7 mouse cellular contexts compared by ENCODE assay signal in the genomic region with DNA sequence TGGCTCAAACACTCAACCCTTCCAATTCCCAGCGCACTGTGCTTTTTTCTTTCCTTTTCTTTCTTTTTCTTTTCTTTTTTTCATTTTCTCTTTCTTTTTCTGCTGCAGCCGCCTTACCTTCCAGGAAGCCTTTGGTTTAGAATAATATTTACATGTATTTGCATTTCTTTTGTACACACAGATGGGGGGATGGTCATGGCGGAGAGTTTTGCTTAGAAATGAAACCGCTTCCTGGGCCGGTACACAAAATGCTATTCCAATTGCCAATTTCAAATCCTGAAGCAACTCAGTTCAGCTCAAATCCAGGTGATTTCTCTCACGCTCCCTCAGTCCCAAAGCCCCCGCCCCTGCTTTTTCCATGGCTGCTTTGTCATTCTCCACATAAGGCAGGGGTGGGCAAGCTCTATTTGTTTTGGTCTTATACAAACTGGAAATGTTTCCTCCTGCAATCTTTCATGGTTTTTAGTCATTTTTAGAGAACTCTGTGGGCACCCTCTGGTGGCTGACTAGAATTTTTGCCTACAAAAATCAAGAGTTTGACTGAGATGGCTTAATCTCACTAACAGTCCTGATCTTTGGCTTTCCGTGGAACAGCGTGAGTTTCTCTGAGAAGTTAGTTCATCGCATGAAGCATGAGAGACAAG.
DNase-seq lines count a peak whose midpoint lies in the region; ATAC-seq and TF ChIP-seq lines count a peak whose summit lies in the region.

No protein-coding gene starts in this region.

- H3K27ac ChIP-seq in neural tube, embryonic 13.5 days (replicated peaks) = no peak overlapping the region
- no peak overlapping the region for H3K27ac ChIP-seq in hindbrain, postnatal 0 days
- no peak overlapping the region for H3K27ac ChIP-seq in left cerebral cortex, adult 2 months

- no peaks in the 10 kb centered on the region for H3K27me3 ChIP-seq in neural tube, embryonic 13.5 days
- no peaks in the 10 kb centered on the region for H3K27me3 ChIP-seq in hindbrain, postnatal 0 days (ENCODE audit: insufficient read depth, low read length)

- 58% methylated on average over 10 of the region's 10 CpGs for WGBS in neural tube, embryonic 13.5 days
- WGBS in hindbrain, postnatal 0 days = 45% methylated on average over 10 of the region's 10 CpGs

- H3K9me3 ChIP-seq in neural tube, embryonic 13.5 days = no peaks in the 10 kb centered on the region
- no peaks in the 10 kb centered on the region for H3K9me3 ChIP-seq in hindbrain, postnatal 0 days (ENCODE audit: low read length)

- intact Hi-C loops in left cerebral cortex, adult 2 months (cut with DNase I) = loop anchor here (1.0 to 2.0 kb wide), 4 partner anchors 136 to 254 kb away; a partner anchor contains a TSS

- H3K4me1 ChIP-seq in neural tube, embryonic 13.5 days (replicated peaks) = peaks cover 34% of the 10 kb centered on the region
- no peaks in the 10 kb centered on the region for H3K4me1 ChIP-seq in hindbrain, postnatal 0 days (ENCODE audit: insufficient read depth, low read length)

- no peak for DNase-seq in neural tube, embryonic 10.5 days (ENCODE audit: extremely low spot score, low spot score)
- DNase-seq in embryo, embryonic 9.5 days (ENCODE audit: extremely low spot score) = peak; percentile 16
- DNase-seq in hindbrain, postnatal 0 days (ENCODE audit: low spot score) = peak; percentile 77
- DNase-seq in left cerebral cortex, adult 2 months (ENCODE audit: extremely low spot score in 1 of 2, low spot score in 2 of 2) = peak; percentile 21 to 31
- peak; percentile 11 for DNase-seq in right cerebral cortex, postnatal 14 days

- ATAC-seq in neural tube, embryonic 13.5 days (ENCODE audit: low read depth) = no peak
- ATAC-seq in hindbrain, postnatal 0 days = no peak
- no peak for ATAC-seq in megakaryocyte progenitor cell, adult 5-6 weeks (replicated peaks; ENCODE audit: poor library complexity)

- peak overlapping the region; percentile 21; the same call in 1 of the 2 replicates for H3K4me2 ChIP-seq in neural tube, embryonic 13.5 days
- peak overlapping the region; percentile 48 for H3K4me2 ChIP-seq in hindbrain, postnatal 0 days (ENCODE audit: low read depth, low read length)

- H3K9ac ChIP-seq in neural tube, embryonic 13.5 days = no peak overlapping the region
- H3K9ac ChIP-seq in hindbrain, postnatal 0 days (replicated peaks; ENCODE audit: low read length) = no peak overlapping the region

- no peak overlapping the region for H3K4me3 ChIP-seq in neural tube, embryonic 13.5 days
- no peak overlapping the region for H3K4me3 ChIP-seq in hindbrain, postnatal 0 days (ENCODE audit: low read length)
- peak overlapping the region; percentile 30; the same call in 1 of the 2 replicates for H3K4me3 ChIP-seq in left cerebral cortex, adult 2 months

- no peaks in the 10 kb centered on the region for H3K36me3 ChIP-seq in neural tube, embryonic 13.5 days
- H3K36me3 ChIP-seq in hindbrain, postnatal 0 days (ENCODE audit: insufficient read depth, low read length) = no peaks in the 10 kb centered on the region

- TF ChIP-seq CTCF in hindbrain, postnatal 0 days (IDR thresholded peaks at IDR 0.05; ENCODE audit: low read depth) = peak; percentile 69
- TF ChIP-seq CTCF in left cerebral cortex, adult 2 months (IDR thresholded peaks at IDR 0.05) = peak; percentile 65
